In the genomic region with DNA sequence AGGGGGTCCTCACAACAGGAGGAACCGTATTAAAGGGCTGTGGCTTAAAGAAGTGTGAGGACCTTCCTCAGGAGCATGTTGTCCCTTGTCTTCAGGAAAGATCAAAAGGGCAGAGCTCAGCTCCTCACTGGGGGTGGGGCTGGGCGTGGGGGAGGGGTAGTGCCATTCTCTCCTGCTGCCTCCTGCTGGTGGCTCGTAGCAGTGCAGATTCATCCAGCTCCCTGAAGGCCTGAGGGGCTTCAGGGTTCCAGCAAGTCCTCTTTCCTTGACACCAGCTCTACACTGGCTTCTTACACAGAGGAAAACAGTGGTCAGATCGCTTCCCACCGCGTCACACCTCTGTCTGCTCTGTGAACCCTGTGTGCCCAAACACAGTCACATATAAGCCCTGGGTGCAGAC, we compare ENCODE assay signal across 9 mouse cellular contexts. TPM values are rescaled to one million over a fixed set of nuclear protein-coding genes. Genes with fewer than 3 reads are reported as not detected.
DNase-seq lines count a peak whose midpoint lies in the region; ATAC-seq and TF ChIP-seq lines count a peak whose summit lies in the region.
"Had no signal": no experiment of that assay in that cellular context is flagged by ENCODE, and none has a peak within 500 bp of the region (broad histone marks: within the 10 kb centered on the region; RNA-seq: fewer than 3 reads in every experiment).

No protein-coding gene starts in this region.

- no peak overlapping the region for H3K9ac ChIP-seq in intestine, embryonic 14.5 days (ENCODE audit: low read length)
- H3K9ac ChIP-seq in intestine, embryonic 16.5 days (ENCODE audit: low read depth, low read length): no peak overlapping the region
- H3K9ac ChIP-seq in liver, postnatal 0 days (replicated peaks): no peak overlapping the region
- no peak overlapping the region for H3K9ac ChIP-seq in forebrain, embryonic 14.5 days (ENCODE audit: low read length)
- H3K9ac ChIP-seq: limb, embryonic 12.5 days had no signal

- no peaks in the 10 kb centered on the region for H3K4me1 ChIP-seq in intestine, embryonic 14.5 days (replicated peaks; ENCODE audit: control insufficient read depth, insufficient read depth, low read length)
- H3K4me1 ChIP-seq in intestine, embryonic 16.5 days (ENCODE audit: control insufficient read depth, insufficient read depth, low read length): no peaks in the 10 kb centered on the region
- 0 out of 2 replicates have a peak, but pooled peaks cover 4% of the 10 kb centered on the region for H3K4me1 ChIP-seq in liver, postnatal 0 days (ENCODE audit: insufficient read depth)
- H3K4me1 ChIP-seq in forebrain, embryonic 14.5 days (ENCODE audit: control insufficient read depth, insufficient read depth, low read length): no peaks in the 10 kb centered on the region
- H3K4me1 ChIP-seq: limb, embryonic 12.5 days had no signal

- peak; percentile 63 for DNase-seq in intestine, embryonic 14.5 days (ENCODE audit: low spot score)
- peak; percentile 28 for DNase-seq in NIH3T3 (ENCODE audit: low read depth)
- peak; percentile 62 for DNase-seq in liver, postnatal 0 days
- no peak for DNase-seq in frontal cortex, postnatal 25 days (ENCODE audit: low spot score in 2 of 2)
- no peak for DNase-seq in forebrain, embryonic 14.5 days (ENCODE audit: low spot score)
- no peak for DNase-seq in frontal cortex, postnatal 10 days (ENCODE audit: low spot score in 2 of 2)

- H3ac ChIP-seq in C2C12 (ENCODE audit: control insufficient read depth, insufficient read length, low read depth): no peak overlapping the region

- no peaks in the 10 kb centered on the region for H3K9me3 ChIP-seq in intestine, embryonic 14.5 days (ENCODE audit: control insufficient read depth, low read length)
- no peaks in the 10 kb centered on the region for H3K9me3 ChIP-seq in intestine, embryonic 16.5 days (ENCODE audit: control insufficient read depth, low read length)
- H3K9me3 ChIP-seq in liver, postnatal 0 days (ENCODE audit: low read length): no peaks in the 10 kb centered on the region
- no peaks in the 10 kb centered on the region for H3K9me3 ChIP-seq in forebrain, embryonic 14.5 days (replicated peaks; ENCODE audit: control insufficient read depth, low read length)
- H3K9me3 ChIP-seq: limb, embryonic 12.5 days had no signal

- no peak overlapping the region for H3K4me3 ChIP-seq in intestine, embryonic 14.5 days (ENCODE audit: low read depth, low read length)
- no peak overlapping the region for H3K4me3 ChIP-seq in intestine, embryonic 16.5 days (ENCODE audit: low read length)
- H3K4me3 ChIP-seq in C2C12 (ENCODE audit: insufficient read depth, poor library complexity, severe bottlenecking): no peak overlapping the region
- no peak overlapping the region for H3K4me3 ChIP-seq in liver, postnatal 0 days (ENCODE audit: low read depth, low read length)
- H3K4me3 ChIP-seq in forebrain, embryonic 14.5 days (ENCODE audit: low read depth, low read length): no peak overlapping the region
- H3K4me3 ChIP-seq: limb, embryonic 12.5 days had no signal

- no peak for TF ChIP-seq EP300 in liver, postnatal 0 days (IDR thresholded peaks at IDR 0.05; ENCODE audit: low read depth)

- H3K36me3 ChIP-seq in intestine, embryonic 14.5 days (ENCODE audit: control insufficient read depth, insufficient read depth, low read length): no peaks in the 10 kb centered on the region
- no peaks in the 10 kb centered on the region for H3K36me3 ChIP-seq in intestine, embryonic 16.5 days (ENCODE audit: control insufficient read depth, insufficient read depth, low read length)
- no peaks in the 10 kb centered on the region for H3K36me3 ChIP-seq in C2C12 (ENCODE audit: control insufficient read depth, insufficient read depth)
- peaks cover 27% of the 10 kb centered on the region for H3K36me3 ChIP-seq in liver, postnatal 0 days (replicated peaks; ENCODE audit: insufficient read depth, low read length)
- no peaks in the 10 kb centered on the region for H3K36me3 ChIP-seq in forebrain, embryonic 14.5 days (ENCODE audit: control insufficient read depth, insufficient read depth, low read length)

- H3K79me2 ChIP-seq in C2C12 (ENCODE audit: control insufficient read depth, insufficient read depth): no peaks in the 10 kb centered on the region

- no peak for ATAC-seq in intestine, embryonic 14.5 days (replicated peaks; ENCODE audit: low FRiP score, low TSS enrichment, low read depth)
- ATAC-seq in intestine, embryonic 16.5 days: no peak
- ATAC-seq in liver, postnatal 0 days: peak; percentile 38; the same call in 1 of the 2 replicates
- no peak for ATAC-seq in forebrain, embryonic 14.5 days

- H3K4me2 ChIP-seq in intestine, embryonic 14.5 days (ENCODE audit: low read length): no peak overlapping the region
- H3K4me2 ChIP-seq in intestine, embryonic 16.5 days (ENCODE audit: low read depth, low read length): no peak overlapping the region
- no peak overlapping the region for H3K4me2 ChIP-seq in liver, postnatal 0 days (ENCODE audit: low read depth, low read length)
- no peak overlapping the region for H3K4me2 ChIP-seq in forebrain, embryonic 14.5 days (ENCODE audit: low read length)
- H3K4me2 ChIP-seq: limb, embryonic 12.5 days had no signal

- no peaks in the 10 kb centered on the region for H3K27me3 ChIP-seq in intestine, embryonic 14.5 days (replicated peaks; ENCODE audit: control insufficient read depth, insufficient read depth, low read length)
- H3K27me3 ChIP-seq in intestine, embryonic 16.5 days (replicated peaks; ENCODE audit: control insufficient read depth, insufficient read depth, low read length): no peaks in the 10 kb centered on the region
- H3K27me3 ChIP-seq in C2C12 (ENCODE audit: control insufficient read depth, insufficient read depth, insufficient read length): peaks cover 64% of the 10 kb centered on the region
- H3K27me3 ChIP-seq in liver, postnatal 0 days (ENCODE audit: insufficient read depth, low read length): no peaks in the 10 kb centered on the region
- H3K27me3 ChIP-seq in forebrain, embryonic 14.5 days (replicated peaks; ENCODE audit: control insufficient read depth, insufficient read depth, low read length): no peaks in the 10 kb centered on the region
- H3K27me3 ChIP-seq: limb, embryonic 12.5 days had no signal

- no peaks in the 10 kb centered on the region for H3K79me3 ChIP-seq in C2C12 (ENCODE audit: low read depth)

- WGBS in intestine, embryonic 14.5 days: 33% methylated on average over 6 of the region's 6 CpGs
- WGBS in intestine, embryonic 16.5 days: 35% methylated on average over 6 of the region's 6 CpGs
- 49% methylated on average over 6 of the region's 6 CpGs for WGBS in liver, postnatal 0 days (ENCODE audit: insufficient replicate concordance)
- 44% methylated on average over 6 of the region's 6 CpGs for WGBS in forebrain, embryonic 14.5 days

- peak; percentile 25 for TF ChIP-seq CTCF in C2C12 (IDR thresholded peaks at IDR 0.05; ENCODE audit: control insufficient read depth, insufficient read depth, insufficient read length)
- peak; percentile 65 for TF ChIP-seq CTCF in liver, postnatal 0 days (IDR thresholded peaks at IDR 0.05; ENCODE audit: low read depth)

- no peak overlapping the region for H3K27ac ChIP-seq in intestine, embryonic 14.5 days (ENCODE audit: low read depth)
- no peak overlapping the region for H3K27ac ChIP-seq in intestine, embryonic 16.5 days (ENCODE audit: low read length)
- H3K27ac ChIP-seq in liver, postnatal 0 days (ENCODE audit: low read depth): no peak overlapping the region
- H3K27ac ChIP-seq in forebrain, embryonic 14.5 days (ENCODE audit: low read depth, low read length): no peak overlapping the region
- H3K27ac ChIP-seq: limb, embryonic 12.5 days had no signal

TF ChIP-seq in C2C12, 6 proteins besides CTCF, POLR2A, EP300 and RAD21 (continues in another document):
- TF ChIP-seq MYOD1 (IDR thresholded peaks at IDR 0.05; ENCODE audit: control insufficient read depth, insufficient read length, low read depth) (no peak), USF1 (IDR thresholded peaks at IDR 0.05; ENCODE audit: low read depth) (no peak), CEBPB (IDR thresholded peaks at IDR 0.05; ENCODE audit: low read depth) (no peak), MAX (IDR thresholded peaks at IDR 0.05) (no peak)

RNA-seq across cellular contexts. Expression of a gene that starts 8.9 kb away (rescaled TPM):
- polyA plus RNA-seq in intestine, embryonic 14.5 days (2014; fragmentation: Nextera tagmentation; extraction: Ambion mirVana): 6.6 and 6.7 TPM in 2 replicates
- 13.4 and 15.1 TPM in 2 replicates for polyA plus RNA-seq in intestine, embryonic 16.5 days (2015; fragmentation: Nextera tagmentation; extraction: Ambion mirVana)
- 0.07 TPM for polyA plus RNA-seq in C2C12 (2012; fragmentation: generic; extraction: Trizol)
- polyA plus RNA-seq in liver, postnatal 0 days (2015; fragmentation: Nextera tagmentation; extraction: Ambion mirVana): 16.2 and 17.6 TPM in 2 replicates
- polyA plus RNA-seq in forebrain, embryonic 14.5 days (2014; fragmentation: Nextera tagmentation; extraction: Ambion mirVana): 2.6 and 2.7 TPM in 2 replicates

RNA-seq across cellular contexts. Expression of a gene that starts 18.6 kb away (rescaled TPM):
- polyA plus RNA-seq in intestine, embryonic 14.5 days (2014; fragmentation: Nextera tagmentation; extraction: Ambion mirVana): 25.8 and 27.4 TPM in 2 replicates
- 20.0 and 22.9 TPM in 2 replicates for polyA plus RNA-seq in intestine, embryonic 16.5 days (2015; fragmentation: Nextera tagmentation; extraction: Ambion mirVana)
- 60.7 TPM for polyA plus RNA-seq in C2C12 (2012; fragmentation: generic; extraction: Trizol)
- polyA plus RNA-seq in liver, postnatal 0 days (2015; fragmentation: Nextera tagmentation; extraction: Ambion mirVana): 8.2 and 8.9 TPM in 2 replicates
- 14.3 and 15.7 TPM in 2 replicates for polyA plus RNA-seq in forebrain, embryonic 14.5 days (2014; fragmentation: Nextera tagmentation; extraction: Ambion mirVana)

RNA-seq across cellular contexts. Expression of a gene that starts 19.4 kb away (rescaled TPM):
- polyA plus RNA-seq in intestine, embryonic 14.5 days (2014; fragmentation: Nextera tagmentation; extraction: Ambion mirVana): 0.36 and 0.37 TPM in 2 replicates
- polyA plus RNA-seq in intestine, embryonic 16.5 days (2015; fragmentation: Nextera tagmentation; extraction: Ambion mirVana): 0.17 and 0.18 TPM in 2 replicates
- not detected for polyA plus RNA-seq in C2C12 (2012; fragmentation: generic; extraction: Trizol)
- 0.02 TPM in 1 of 2 replicates, not detected in the other for polyA plus RNA-seq in liver, postnatal 0 days (2015; fragmentation: Nextera tagmentation; extraction: Ambion mirVana)
- polyA plus RNA-seq in forebrain, embryonic 14.5 days (2014; fragmentation: Nextera tagmentation; extraction: Ambion mirVana): 0.05 TPM in 2 replicates

RNA-seq across cellular contexts. Expression of a gene that starts 29.5 kb away (rescaled TPM):
- 38.5 and 38.7 TPM in 2 replicates for polyA plus RNA-seq in intestine, embryonic 14.5 days (2014; fragmentation: Nextera tagmentation; extraction: Ambion mirVana)
- polyA plus RNA-seq in intestine, embryonic 16.5 days (2015; fragmentation: Nextera tagmentation; extraction: Ambion mirVana): 58.2 and 62.2 TPM in 2 replicates
- 17.0 TPM for polyA plus RNA-seq in C2C12 (2012; fragmentation: generic; extraction: Trizol)
- polyA plus RNA-seq in liver, postnatal 0 days (2015; fragmentation: Nextera tagmentation; extraction: Ambion mirVana): 12.9 and 14.1 TPM in 2 replicates
- polyA plus RNA-seq in forebrain, embryonic 14.5 days (2014; fragmentation: Nextera tagmentation; extraction: Ambion mirVana): 28.4 and 29.5 TPM in 2 replicates

RNA-seq across cellular contexts. Expression of a gene that starts 38.1 kb away (rescaled TPM):
- 35.7 and 36.4 TPM in 2 replicates for polyA plus RNA-seq in intestine, embryonic 14.5 days (2014; fragmentation: Nextera tagmentation; extraction: Ambion mirVana)
- polyA plus RNA-seq in intestine, embryonic 16.5 days (2015; fragmentation: Nextera tagmentation; extraction: Ambion mirVana): 36.7 and 37.3 TPM in 2 replicates
- 10.4 TPM for polyA plus RNA-seq in C2C12 (2012; fragmentation: generic; extraction: Trizol)
- 13.9 and 15.3 TPM in 2 replicates for polyA plus RNA-seq in liver, postnatal 0 days (2015; fragmentation: Nextera tagmentation; extraction: Ambion mirVana)
- 33.5 and 39.5 TPM in 2 replicates for polyA plus RNA-seq in forebrain, embryonic 14.5 days (2014; fragmentation: Nextera tagmentation; extraction: Ambion mirVana)

Comparison
In these comparisons a context has a peak if more than half of its experiments do, and no peak if none do; other contexts are left out.
1. DNase-seq: peak in intestine, embryonic 14.5 days (single experiment), NIH3T3 (single experiment) and liver, postnatal 0 days (single experiment); none in frontal cortex, postnatal 25 days (0 of 2), forebrain, embryonic 14.5 days (single experiment) and frontal cortex, postnatal 10 days (0 of 2).